Mouse (Mus musculus) erythroblast, embryonic 14.5 days (primary cell): ENCODE measurements around the gene Tuba8.

Experiments
- GATA1 ChIP-seq: IDR thresholded peaks from 2 replicates; pipeline ENCODE4 v1.6.1; 2012; ENCODE audit warnings: low read length, inconsistent platforms, mixed read lengths
- TAL1 ChIP-seq: IDR thresholded peaks from 3 replicates; pipeline ENCODE4 v1.6.1; 2012; ENCODE audit warnings: low read length, inconsistent platforms, mixed read lengths

DNA sequence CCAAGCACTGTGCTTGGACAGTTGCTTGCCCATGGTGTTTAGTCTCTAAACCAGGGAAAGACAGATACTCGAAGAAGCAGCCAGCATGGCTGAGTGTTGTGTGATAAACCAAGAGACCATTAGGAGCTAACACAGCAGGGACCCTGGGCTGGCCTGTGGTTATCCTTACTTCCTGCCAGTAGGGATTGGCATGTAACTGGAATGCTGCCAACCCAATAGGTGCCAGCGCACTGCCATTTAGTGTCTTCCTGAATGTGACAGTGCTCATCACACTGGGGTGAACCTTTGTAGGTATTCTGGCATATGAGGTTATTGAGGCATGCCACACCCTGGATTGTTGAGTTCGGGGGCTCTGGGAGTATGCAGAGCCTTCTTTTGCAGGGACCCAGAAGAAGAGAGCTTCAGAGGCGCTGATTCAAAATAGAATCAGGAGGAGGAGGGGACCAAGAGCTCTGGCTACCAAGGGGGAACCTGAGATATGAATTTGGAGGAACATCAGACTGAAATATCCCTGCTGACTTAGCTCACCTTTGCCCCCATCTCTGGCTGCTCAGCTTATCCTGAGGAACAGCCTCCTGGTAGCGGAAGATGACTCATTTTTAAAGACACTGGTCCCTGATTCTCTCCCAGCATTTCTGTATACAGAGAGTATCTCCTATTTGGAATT, 6.2 kb downstream of the Tuba8 start:
- TF ChIP-seq GATA1 (no peak), TAL1 (no peak)
